In genomic region chr2:37815676-37816075, GRCm38 (mm10) we compare ENCODE assay signal across 9 mouse cellular contexts. TPM values are rescaled to one million over a fixed set of nuclear protein-coding genes. Genes with fewer than 3 reads are reported as not detected.
A peak's percentile ranks its signal among the peaks of the same experiment; 100 is the strongest.
DNase-seq lines count a peak whose midpoint lies in the region; ATAC-seq lines count a peak whose summit lies in the region.
"Had no signal": no experiment of that assay in that cellular context is flagged by ENCODE, and none has a peak within 500 bp of the region (broad histone marks: within the 10 kb centered on the region; RNA-seq: fewer than 3 reads in every experiment).

No protein-coding gene starts in this region.

- no peak overlapping the region for H3K4me2 ChIP-seq in embryonic facial prominence, embryonic 14.5 days (ENCODE audit: low read depth, low read length)
- H3K4me2 ChIP-seq in hindbrain, embryonic 12.5 days (replicated peaks): no peak overlapping the region

- no peaks in the 10 kb centered on the region for H3K27me3 ChIP-seq in embryonic facial prominence, embryonic 14.5 days (replicated peaks; ENCODE audit: control insufficient read depth, insufficient read depth, low read length)
- H3K27me3 ChIP-seq in hindbrain, embryonic 12.5 days: peaks cover 9% of the 10 kb centered on the region; the same call in 1 of the 2 replicates

- H3K4me3 ChIP-seq in embryonic facial prominence, embryonic 14.5 days (ENCODE audit: low read depth, low read length): no peak overlapping the region
- no peak overlapping the region for H3K4me3 ChIP-seq in hindbrain, embryonic 12.5 days
- H3K4me3 ChIP-seq: myocyte had no signal

- WGBS in embryonic facial prominence, embryonic 14.5 days: 14% methylated on average over 3 of the region's 3 CpGs
- 14% methylated on average over 3 of the region's 3 CpGs for WGBS in hindbrain, embryonic 12.5 days

- no peaks in the 10 kb centered on the region; the same call in 1 of the 2 replicates for H3K36me3 ChIP-seq in embryonic facial prominence, embryonic 14.5 days (ENCODE audit: control insufficient read depth, insufficient read depth, low read length)
- peaks cover 3% of the 10 kb centered on the region; the same call in 1 of the 2 replicates for H3K36me3 ChIP-seq in hindbrain, embryonic 12.5 days

- H3K9me3 ChIP-seq in embryonic facial prominence, embryonic 14.5 days (ENCODE audit: control insufficient read depth, low read length): no peaks in the 10 kb centered on the region
- no peaks in the 10 kb centered on the region for H3K9me3 ChIP-seq in hindbrain, embryonic 12.5 days (replicated peaks)

- H3K27ac ChIP-seq in embryonic facial prominence, embryonic 14.5 days (replicated peaks; ENCODE audit: low read depth, low read length): no peak overlapping the region
- H3K27ac ChIP-seq in hindbrain, embryonic 12.5 days: no peak overlapping the region

- peak; percentile 66 for DNase-seq in cerebellum, adult 11 months
- DNase-seq in adrenal gland, postnatal 25 days: peak; percentile 70
- peak; percentile 77 for DNase-seq in embryonic facial prominence, embryonic 14.5 days (ENCODE audit: low spot score)
- peak; percentile 61 to 89 for DNase-seq in layer of hippocampus, postnatal 25 days (ENCODE audit: extremely low spot score in 1 of 2, low spot score in 1 of 2)
- DNase-seq in right cerebral cortex, postnatal 36 days (ENCODE audit: low spot score in 2 of 2): peak; percentile 55 to 69

- no peak for ATAC-seq in cerebellum, adult (ENCODE audit: insufficient number of reproducible peaks, low FRiP score, low TSS enrichment)
- ATAC-seq in embryonic facial prominence, embryonic 14.5 days (ENCODE audit: low read depth): no peak
- peak; percentile 28; the same call in 1 of the 2 replicates for ATAC-seq in hindbrain, embryonic 12.5 days (ENCODE audit: low FRiP score)
- peak; percentile 78 for ATAC-seq in megakaryocyte, adult 5-6 weeks (ENCODE audit: poor library complexity, severe bottlenecking)

- H3K4me1 ChIP-seq in embryonic facial prominence, embryonic 14.5 days (ENCODE audit: control insufficient read depth, insufficient read depth, low read length): 0 out of 2 replicates have a peak, but pooled peaks cover 9% of the 10 kb centered on the region
- peaks cover 36% of the 10 kb centered on the region for H3K4me1 ChIP-seq in hindbrain, embryonic 12.5 days

- H3K9ac ChIP-seq in embryonic facial prominence, embryonic 14.5 days (ENCODE audit: low read depth, low read length): no peak overlapping the region
- no peak overlapping the region for H3K9ac ChIP-seq in hindbrain, embryonic 12.5 days

RNA-seq across cellular contexts. Expression of gene Crb2, which starts 39.6 kb away (rescaled TPM):
- 0.52 and 0.62 TPM in 2 replicates for total RNA-seq in adrenal gland, postnatal 25 days (2021)
- polyA plus RNA-seq in embryonic facial prominence, embryonic 14.5 days (2014; fragmentation: Nextera tagmentation; extraction: Ambion mirVana): 0.18 and 0.28 TPM in 2 replicates
- polyA plus RNA-seq in hindbrain, embryonic 12.5 days (2016; fragmentation: Nextera tagmentation; extraction: Ambion mirVana): 12.3 and 14.7 TPM in 2 replicates
- 1 to 10 TPM; 3.8 to 4.8 TPM for total RNA-seq in layer of hippocampus, postnatal 25 days (2021)
- not detected in 2 replicates for total RNA-seq in megakaryocyte, adult 5-6 weeks (2015)
- total RNA-seq in megakaryocyte, adult 5-6 weeks (2017): not detected in 2 replicates
- polyA plus RNA-seq: myocyte had no signal

Comparison
In these comparisons a context has a peak if more than half of its experiments do, and no peak if none do; other contexts are left out.
1. ATAC-seq: peak in hindbrain, embryonic 12.5 days (single experiment) and megakaryocyte, adult 5-6 weeks (single experiment); none in cerebellum, adult (single experiment) and embryonic facial prominence, embryonic 14.5 days (single experiment).
2. Peak in every context shown above with its lines, with median percentiles within 50 percentile points of each other: DNase-seq.